ENCODE assay signal across 8 mouse cellular contexts in genomic region chr5:136281351-136281750, GRCm38 (mm10). TPM values are rescaled to one million over a fixed set of nuclear protein-coding genes. Genes with fewer than 3 reads are reported as not detected.
A peak's percentile ranks its signal among the peaks of the same experiment; 100 is the strongest.
DNase-seq lines count a peak whose midpoint lies in the region; ATAC-seq and TF ChIP-seq lines count a peak whose summit lies in the region.

No protein-coding gene starts in this region.

- no peak for DNase-seq in cerebellum, adult 9-11 months
- DNase-seq in layer of hippocampus, adult 2 months (ENCODE audit: low spot score in 2 of 2) = peak in 1 of 2 experiments; percentile 21
- DNase-seq in layer of hippocampus, adult 9-10 months (ENCODE audit: low spot score) = no peak
- peak; percentile 63 for DNase-seq in NIH3T3 (ENCODE audit: low read depth)
- peak; percentile 48 for DNase-seq in heart, postnatal 4 days
- DNase-seq in right cerebral cortex, postnatal 14 days = no peak
- DNase-seq in spleen, postnatal 14 days (ENCODE audit: low spot score in 2 of 2) = no peak

- TF ChIP-seq CTCF in layer of hippocampus, adult 2 months (conservative IDR thresholded peaks at IDR 0.05) = peak; percentile 90

- H3K4me3 ChIP-seq in layer of hippocampus, adult 2 months = no peak overlapping the region

- peak; percentile 6; the same call in 1 of the 2 replicates for ATAC-seq in cerebellum, adult (ENCODE audit: insufficient number of reproducible peaks, low FRiP score, low TSS enrichment)

- no peak overlapping the region for H3K27ac ChIP-seq in layer of hippocampus, adult 2 months

RNA-seq across cellular contexts. Expression of gene Sh2b2, which starts 35.0 kb away (rescaled TPM):
- total RNA-seq in layer of hippocampus, adult 2 months (2021) = 1 to 10 TPM; 4.5 to 4.6 TPM
- 1 to 10 TPM; 2.3 to 2.5 TPM for total RNA-seq in heart, postnatal 4 days (2021)

Comparison
In these comparisons a context has a peak if more than half of its experiments do, and no peak if none do; other contexts are left out.
1. DNase-seq: peak in NIH3T3 (single experiment) and heart, postnatal 4 days (single experiment); none in cerebellum, adult 9-11 months (single experiment), layer of hippocampus, adult 9-10 months (single experiment), right cerebral cortex, postnatal 14 days (single experiment) and spleen, postnatal 14 days (0 of 2).